Mouse (Mus musculus) urinary bladder, postnatal 36 days (tissue): ENCODE data around the gene Spin1.
A peak's percentile ranks its signal among the peaks of the same experiment; 100 is the strongest.
"Not testable (repeated sequence)": the region's sequence is repeated elsewhere in the genome, so short reads cannot be mapped to it uniquely, and the experiment has no call there.

Source experiments
- DNase-seq, 2 experiments: peaks; one replicate each; pipeline ENCODE4 v3.0.0; 2022; ENCODE audit warnings: low spot score in 2 of 2, mixed read lengths in 1 of 2

The Spin1 gene

DNA sequence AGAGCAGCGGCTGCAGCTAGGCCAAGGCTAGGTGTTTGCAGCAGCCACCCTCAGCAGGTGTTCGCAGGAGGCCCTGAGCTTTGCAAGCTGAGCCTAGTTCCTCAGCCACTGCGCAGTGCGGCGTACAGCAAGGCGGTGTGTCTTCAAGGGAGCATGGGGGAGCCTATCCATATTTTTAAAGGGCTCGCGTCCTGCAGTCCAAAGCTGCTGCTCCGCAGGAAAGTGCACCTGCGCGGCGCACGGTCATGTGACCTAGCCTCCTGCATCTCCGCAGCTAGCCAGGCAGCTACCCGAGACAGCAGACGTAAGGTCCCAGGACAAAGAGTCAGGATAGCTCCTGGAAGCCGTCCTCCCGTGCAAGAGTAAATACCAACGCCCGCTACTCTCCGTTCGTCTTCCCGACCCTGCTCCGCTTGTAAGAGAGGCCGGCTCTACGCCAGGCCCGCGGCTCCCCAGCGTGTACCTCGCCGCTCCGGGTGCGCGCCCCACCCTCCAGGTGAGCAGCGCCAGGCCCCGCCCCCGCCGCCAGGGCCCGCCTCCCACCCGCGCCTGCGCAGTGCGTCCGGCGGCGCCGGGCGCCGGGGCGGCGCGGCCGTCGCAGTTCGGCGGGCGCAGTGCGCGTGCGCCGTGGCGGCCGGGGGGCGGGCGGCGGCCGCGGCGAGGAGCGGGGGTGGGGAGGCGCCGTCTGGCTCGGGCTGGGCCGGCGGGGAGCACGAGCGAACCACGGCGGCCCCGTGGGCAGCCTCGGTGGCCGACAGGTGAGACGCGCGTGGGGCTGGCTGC lies at the start of gene Spin1:
Gene Spin1 (plus strand): TSS at position 648 of the 783 bp plus-strand sequence.
- DNase-seq = peak; percentile 81 to 86

DNA sequence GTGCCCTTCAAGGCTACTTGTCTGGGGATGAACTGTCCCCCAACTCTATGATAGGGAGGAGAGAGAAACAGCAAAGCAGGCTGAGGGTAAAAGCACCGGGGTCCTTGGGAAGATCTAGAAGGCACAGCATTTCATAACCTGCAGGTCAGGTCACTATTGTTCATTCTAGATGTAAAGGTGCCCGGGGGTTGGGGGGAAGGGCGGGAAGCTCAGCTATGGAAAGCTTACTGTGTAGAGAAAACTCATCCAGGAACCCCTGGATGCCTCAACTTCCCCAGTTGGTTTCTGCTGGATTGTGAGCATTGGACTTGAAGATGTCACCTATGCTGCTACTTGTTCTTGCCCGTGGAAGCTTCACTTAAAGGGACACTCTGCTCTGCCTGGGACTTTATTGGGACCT lies 49.7 kb upstream of the Spin1 start:
- DNase-seq = no peak

DNA sequence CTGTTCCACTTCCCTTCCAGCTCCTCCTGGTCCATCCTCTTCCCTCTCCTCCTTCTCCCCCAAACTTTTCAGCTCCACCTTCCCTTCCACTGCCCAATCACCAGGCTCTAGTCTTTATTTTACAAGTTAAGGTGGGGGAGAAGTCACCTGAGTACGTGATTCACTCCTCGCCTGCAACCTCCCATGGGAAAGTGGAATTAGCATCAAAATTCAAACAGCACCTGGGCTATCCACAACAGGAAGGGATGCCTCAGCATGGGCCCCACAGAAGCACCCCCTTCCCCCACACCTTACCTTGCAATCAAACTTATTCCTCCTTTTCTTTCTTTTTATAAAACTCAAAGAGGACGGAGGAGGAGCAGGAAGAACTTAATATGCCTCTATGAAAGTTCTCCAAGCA lies 48.3 kb upstream of the Spin1 start:
- no peak for DNase-seq

DNA sequence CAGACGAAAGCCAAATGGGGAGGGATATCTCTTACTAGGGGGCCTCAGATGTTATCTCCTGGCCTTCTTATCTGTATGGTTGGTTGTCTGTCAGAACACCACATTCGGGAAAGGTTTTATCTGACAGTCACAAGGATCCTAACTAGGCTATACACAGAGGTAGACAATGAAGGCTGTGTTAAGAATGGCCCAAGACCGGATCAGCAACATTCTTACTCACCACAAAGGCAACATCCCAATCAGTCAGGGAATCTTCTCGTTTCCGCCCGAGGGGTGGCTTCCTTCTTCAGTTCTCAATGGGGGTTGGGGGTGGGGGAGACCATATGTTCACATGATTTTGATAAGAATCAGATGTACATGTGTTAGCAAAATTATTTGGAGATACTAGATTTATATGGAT lies 37.7 kb upstream of the Spin1 start:
- DNase-seq = no peak

DNA sequence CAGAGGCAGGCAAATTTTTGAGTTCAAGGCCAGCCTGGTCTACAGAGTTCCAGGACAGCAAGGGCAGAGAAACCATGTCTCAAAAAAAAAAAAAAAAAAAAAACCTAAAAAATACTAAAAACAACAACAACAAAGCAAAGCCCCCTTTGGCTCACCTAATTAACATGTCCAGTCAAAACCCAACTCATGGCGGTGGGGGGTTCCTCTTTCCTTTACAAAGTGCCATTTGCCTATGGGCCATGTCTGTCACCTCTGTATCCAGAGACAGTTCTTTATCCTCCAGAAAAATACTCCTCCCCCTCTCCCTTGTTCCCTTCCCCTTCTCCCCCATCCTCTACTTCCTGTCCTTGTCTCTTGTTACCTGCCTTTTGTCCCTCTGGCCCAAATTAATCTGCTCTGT lies 37.0 kb upstream of the Spin1 start:
- no peak for DNase-seq

DNA sequence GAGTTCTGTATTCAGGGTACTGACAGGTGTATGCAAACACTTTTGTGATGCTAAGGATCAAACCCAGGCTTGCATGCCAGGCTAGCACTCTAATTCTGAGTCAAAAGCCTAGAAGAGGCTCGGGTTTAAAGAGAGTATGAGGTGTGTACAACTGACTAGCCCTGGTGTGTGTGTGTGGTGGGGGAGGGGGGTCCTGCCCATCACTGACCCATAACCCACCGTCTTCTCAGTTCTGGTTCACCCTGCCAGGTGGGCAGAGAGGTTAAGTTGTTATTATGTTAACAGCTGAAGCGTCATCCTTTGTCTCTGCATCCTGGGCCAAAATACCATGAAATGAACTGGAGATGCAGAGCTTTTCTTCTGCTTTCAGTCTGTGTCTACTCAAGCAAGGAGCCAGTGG lies 36.3 kb upstream of the Spin1 start:
- DNase-seq = no peak

DNA sequence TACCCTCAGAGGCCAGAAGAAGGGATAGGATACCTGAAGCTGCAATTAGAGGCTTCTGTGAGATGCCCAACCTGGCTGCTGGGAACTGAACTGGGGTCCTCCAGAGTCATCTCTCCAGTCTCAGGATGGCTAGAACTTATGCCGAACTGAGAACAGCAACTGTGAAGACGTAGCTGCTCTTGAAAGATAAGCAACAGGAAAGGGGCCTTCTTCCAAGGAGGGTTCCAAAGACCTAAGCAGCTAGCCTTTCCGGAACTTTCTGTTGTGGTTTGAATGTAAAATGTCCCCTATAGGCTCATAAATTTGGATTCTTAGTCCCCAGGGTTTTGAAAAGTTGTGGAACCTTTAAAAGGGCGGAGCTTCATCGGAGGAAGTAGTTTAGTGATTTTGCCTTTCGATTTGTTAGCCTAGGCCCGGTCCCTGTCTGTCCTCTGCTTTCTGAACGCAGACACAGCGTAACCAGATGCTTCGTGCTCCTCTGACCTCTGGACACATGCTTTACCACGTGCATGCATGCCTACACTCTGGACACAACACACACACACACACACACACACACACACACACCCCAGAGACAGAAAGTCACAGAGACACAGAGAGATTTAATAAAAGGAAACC lies 29.5 kb upstream of the Spin1 start:
- DNase-seq = no peak

DNA sequence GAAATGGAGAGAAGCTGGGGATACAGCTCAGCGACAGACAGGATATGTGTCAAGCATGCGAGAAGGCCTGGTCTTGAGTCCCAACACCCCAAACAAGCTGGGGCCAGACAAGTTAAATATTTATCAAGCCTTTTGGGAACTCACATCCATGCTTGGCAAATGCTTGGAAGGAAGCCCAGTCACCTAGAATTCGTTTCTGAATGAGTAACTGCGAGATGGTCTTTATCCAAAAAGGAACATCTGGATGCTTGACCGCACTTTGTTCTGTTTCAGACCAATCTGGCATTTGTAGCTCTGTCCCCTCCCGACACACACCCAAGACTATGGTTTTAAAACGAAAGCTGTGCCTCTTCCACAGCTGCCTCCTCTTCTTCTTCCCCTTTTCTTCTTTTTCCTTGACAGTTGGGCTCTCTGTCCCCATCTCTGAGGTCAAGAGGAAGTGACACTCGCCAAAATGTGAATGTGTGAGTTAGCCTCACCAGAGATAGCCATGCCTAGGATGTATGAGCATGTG lies 28.9 kb upstream of the Spin1 start:
- no peak for DNase-seq

DNA sequence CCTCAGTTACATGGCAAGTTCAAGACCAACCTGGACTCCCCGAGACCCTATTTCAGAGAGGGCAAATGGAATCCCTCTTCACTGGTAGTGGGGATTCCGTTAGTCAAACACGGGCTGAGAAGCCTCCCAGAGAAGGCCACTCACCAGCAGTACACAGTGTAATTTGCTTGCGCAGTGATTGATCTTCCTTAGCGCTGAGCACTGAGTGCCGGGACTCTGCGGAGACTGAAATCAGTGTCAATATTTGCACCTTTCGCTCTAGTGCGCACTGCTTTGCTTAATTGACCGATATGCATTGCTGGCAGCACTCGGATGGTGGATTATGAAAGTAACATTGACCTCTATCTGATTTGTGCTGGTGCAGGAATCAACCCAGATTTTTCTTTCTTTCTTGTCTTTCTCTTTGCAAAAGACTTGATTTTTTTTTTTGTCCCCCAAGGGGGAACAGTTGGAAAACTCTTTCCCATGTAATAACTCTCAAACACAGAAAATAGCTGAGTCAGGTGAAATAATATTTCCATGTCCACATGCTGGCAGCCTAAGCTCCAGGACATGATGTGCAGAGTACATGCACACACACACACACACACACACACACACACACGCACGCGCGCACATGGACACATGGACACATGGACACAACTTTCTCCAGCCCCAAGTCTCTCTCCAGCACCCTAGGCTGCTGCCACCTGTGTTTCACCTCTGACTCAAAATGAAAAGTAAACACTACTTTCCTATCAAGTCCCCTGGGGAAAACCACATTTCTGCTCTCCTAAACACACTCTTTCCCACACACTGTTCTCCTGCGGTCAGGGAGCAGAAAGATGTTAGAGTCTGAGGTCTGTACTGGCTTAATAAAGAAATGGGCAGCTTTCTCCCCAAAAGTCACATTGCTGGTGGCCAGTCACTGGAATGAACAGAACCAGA lies 27.5 kb upstream of the Spin1 start:
- DNase-seq = no peak

DNA sequence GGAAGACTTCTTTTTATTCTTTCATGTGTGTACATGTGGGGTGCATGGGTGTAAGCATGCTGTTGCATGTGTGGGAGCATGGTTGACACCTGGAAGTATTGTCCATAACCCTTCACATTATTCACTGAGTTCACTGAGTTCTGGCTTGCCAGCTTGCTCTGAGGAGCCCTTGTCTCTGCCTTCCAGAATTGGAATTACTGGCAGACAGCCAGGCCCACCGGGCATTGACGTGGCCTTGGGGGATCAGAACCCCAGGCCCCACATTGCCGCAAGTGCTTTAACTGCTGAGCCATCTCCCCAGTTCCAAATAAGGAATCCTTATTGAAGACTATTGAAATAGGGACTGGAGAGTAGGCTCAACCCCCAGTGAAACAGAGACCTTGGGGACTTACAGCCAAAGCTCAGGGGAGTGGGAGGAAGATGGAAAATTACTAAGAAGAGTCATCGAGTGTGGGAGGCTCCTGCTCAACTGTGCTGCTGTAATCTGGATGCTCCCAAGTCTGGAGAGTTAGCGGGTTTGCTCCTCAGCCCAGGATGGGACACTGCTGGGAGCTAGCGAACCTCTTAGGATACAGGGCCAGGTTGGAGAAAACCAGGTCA lies 26.5 kb upstream of the Spin1 start:
- DNase-seq = no peak

DNA sequence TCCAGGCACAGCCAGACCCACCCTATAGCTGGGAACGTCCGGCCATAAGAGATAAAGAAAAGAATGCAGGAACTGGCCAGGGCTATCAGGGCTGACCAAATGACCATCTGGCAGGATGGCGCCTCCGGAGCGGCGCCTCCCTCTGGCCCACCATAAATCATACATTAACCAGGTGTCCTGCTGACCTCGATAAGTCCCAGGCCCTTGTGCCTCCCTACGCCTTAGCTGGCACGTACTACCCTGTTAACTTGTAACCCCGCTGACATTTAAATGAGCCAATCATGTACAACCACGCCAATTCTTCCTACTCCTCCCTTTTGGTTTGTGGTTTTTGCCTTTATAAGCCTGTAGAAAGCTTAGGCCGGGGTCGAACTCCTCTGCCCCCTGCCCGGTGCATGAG lies 24.5 kb upstream of the Spin1 start:
- not testable (repeated sequence) for DNase-seq

DNA sequence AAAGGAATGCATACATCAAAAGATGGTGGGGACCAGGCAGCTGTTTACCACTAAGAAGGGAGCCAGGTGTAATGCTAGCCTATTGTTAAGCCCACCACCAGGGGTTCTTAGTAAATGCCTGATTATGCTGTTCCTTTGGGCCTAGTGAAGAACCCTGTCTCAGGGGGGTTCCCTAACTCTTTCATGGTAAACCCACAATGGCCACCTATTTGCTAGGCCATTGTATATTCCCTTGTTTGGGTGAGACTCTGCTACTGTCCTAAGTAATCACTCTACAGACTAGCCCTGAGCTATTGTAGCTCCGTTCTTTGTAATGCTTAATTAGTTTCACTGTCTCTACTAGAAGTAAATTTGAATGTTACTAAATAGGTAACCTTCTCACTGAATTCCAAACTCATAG lies 22.1 kb upstream of the Spin1 start:
- not testable (repeated sequence) for DNase-seq

DNA sequence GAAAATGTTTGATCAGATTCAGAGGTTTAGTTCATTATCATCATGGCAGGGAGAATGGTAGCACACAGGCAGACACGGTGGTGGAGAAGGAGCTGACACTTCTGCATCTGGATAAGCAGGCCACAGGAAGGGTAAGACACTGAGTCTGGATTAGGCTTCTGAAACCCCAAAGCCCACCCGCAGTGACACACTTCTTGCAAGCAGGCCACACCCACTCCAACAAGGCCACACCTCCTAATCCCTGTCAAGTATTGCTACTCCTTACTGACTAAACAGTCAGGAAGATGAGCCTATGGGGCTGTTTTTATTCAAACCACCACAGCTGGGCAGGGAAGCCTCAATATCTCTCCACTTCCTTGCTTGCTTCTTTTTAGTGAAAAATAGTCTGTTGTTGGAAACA lies 19.9 kb upstream of the Spin1 start:
- no peak for DNase-seq

DNA sequence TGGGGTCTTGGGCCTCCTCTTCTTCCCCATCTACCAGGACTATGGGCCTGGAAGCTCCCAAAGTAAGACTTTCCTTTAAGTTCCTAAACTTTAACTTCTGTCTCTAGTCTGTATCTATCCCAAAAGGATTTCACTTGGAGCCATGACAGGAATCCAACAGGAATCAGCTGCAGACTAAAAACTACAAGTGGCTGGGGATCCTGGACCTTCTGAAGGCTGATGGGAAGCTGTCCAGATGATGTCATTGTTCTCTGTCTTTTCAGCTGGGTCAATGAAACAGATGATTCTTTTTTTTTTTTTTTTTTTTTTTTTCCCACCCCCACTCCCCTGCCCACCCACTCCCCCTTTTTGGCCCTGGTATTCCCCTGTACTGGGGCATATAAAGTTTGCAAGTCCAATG lies 16.4 kb upstream of the Spin1 start:
- DNase-seq = no peak

DNA sequence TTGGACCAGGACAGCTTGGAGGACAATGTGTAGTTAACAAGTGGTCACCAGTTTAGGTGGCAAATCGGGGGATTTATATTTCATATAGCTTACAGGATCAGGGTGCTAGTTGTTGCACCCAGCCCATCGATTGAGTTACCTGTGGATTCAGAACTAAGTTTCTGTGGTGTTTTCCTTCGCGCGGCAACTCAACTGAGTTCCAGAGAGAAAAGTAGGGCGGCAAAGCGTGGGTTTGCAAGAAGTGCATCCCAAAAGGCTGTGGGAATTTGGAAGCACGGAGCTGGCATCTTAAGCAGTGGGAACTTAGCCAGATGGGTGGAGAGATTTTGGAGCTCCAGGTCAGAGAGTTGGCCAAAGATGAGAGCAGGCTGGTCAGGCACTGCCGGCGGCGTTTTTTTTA lies 14.7 kb upstream of the Spin1 start:
- DNase-seq = no peak

DNA sequence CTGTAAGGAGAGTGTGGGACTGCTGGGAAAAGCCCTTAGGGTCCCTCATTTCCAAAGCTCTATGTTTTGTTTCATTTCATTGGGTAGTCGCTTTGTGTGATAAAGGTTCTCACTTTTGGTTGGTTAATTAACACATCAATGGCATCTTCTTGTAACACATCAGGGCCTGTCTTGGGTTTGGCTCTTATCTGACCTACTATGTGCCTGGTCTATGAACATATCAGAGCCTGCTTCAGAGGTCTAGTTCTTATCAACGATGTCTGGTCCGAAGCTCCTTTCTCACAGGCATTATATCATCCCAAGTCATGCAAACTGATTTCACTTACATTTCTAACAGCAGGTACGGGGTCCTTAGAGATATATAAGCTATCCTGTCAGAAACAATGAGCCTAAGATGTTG lies 13.4 kb upstream of the Spin1 start:
- DNase-seq = no peak

DNA sequence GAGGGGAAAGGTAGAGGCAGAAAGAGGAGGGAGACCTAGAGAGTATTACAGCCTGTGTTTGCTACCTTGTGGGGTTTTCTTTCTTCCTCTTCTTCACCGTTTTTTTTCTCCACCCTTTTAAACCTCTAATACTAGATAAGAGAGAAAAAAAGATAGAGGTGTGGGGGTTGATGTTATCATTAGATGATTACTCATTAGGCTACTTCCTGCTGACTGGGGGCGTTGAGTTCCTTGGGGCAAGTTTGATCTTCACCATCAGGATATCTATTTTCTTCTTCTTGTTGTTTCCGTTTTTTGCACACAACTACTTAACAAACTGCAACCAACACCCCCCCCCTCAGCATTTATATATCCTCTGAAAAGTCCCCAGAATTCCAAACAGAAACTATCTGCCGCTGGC lies 12.5 kb upstream of the Spin1 start:
- no peak for DNase-seq

DNA sequence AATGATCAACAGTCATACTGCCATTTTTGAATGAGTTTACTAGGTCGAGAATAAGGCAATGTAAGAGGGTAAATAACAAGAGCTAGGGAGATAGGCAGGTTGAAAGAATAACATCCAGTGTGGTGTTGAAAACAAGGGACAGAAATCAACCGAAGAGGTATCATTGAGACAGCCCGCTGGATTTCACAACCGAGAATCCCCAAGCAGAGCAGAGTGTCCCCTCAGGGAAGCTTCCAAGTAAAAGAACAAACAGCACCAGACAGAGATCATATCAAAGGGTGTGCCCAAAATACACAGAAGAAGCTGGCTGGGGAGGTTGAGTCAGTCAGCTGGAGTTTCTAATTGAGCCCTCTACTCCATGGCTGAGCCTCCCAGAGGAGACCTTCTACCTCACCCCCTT lies 11.6 kb upstream of the Spin1 start:
- peak in 1 of 2 experiments; percentile 15 for DNase-seq

DNA sequence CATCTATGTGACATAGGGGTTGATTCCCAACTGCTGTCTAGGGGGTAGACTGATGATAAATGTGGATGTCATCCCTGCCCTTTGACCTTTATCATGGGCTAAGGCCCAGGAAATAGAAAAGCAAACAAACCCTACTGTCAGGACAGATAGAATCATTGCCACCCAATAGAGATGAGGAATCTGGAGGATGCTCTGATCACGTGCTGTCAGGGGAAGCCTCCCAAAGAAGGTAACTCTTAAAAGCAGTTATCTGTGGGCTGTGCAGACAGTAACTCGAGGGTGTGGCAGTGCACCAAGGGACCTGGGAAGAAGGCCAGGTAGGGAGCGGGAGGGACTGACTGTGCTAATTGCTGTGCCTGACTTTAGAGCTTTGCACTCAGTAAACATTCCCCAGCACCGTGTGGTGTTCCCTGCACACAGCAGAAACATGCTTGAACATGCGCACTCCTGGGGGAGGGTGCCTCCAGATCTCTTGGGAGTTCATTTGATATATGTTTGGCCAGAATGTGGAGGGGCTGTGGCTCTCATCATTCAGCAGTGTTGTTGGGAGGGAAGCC lies 10.5 kb upstream of the Spin1 start:
- DNase-seq = peak; percentile 39 to 47

DNA sequence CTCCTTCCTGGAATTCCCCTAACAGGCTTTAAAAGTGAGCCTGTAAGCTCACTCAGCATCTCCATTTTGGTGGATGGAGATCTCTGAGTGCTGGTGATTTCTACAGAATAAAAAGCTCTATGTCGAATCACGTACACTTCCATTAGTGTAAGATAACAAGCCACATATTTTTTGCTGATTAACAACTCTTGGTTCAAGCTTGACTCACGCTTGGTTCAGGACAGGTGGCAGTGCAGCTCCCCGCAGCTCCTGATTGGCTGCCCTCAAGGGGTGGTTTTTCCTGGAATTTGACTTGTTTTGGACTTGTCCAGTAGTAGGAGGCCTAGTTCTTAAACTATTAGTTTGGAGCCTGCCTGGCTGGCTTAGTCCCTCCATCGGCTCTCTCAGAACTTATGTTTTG lies 7.2 kb upstream of the Spin1 start:
- DNase-seq = no peak

DNA sequence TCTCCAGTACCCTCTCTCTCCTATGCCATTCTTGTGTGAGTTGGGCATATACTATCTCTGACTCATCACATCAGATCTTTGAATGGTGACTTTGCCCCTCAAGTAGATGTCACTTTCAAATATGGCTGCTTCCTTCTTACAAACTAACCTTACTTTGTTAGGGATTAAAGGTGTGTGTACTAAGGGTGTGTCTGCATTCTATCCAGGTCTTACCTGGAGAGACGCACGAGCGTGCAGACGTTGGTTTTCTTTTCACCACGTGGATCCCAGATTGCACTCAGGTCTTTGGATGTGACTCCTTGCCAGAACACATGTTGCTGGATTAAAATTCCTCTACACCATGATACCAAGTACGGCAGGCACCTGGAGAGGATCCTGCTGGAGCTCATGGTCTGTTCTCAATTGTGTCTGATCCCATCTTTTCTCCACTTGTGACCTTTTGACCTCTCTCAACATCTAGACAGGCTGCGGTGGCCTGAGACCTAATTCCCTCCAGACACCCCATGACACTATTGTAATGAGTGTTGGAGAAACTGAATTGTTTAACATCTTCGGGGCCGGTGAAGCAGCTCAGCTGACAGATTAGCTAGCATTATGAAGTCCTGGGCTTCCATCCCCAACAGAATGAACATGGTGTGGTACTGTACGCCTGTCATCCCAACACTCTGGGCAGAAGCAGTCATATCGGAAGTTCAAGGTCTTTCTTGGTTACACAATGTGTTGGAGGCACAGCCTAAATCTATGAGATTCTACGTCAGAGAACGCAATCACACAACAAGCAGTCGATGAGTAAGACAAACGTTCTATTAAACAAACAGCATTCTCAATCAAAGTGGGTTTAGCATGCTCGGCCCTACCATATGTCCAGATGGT lies 6.1 kb upstream of the Spin1 start:
- no peak for DNase-seq
